8 mouse cellular contexts compared by ENCODE assay signal in the genomic region with DNA sequence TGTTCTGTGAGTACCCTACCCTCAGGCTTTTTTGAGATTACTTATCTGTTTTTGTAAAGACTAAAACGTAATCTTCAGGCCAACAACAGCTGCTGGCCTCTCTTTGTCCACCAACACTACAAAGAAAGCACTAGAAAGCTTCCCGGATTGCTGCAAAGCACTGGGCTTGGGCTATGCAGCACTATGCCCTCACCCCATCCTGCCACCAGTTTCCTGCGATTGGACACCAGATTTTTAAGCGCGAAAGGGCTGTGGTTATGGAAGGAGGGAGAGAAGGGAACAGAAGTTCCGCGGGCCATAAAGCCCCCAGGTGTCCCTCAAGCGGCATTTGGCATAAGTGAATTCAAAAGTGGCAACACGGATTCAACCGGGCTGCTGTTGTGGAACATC. TPM values are rescaled to one million over a fixed set of nuclear protein-coding genes. Genes with fewer than 3 reads are reported as not detected.
DNase-seq lines count a peak whose midpoint lies in the region; ATAC-seq and TF ChIP-seq lines count a peak whose summit lies in the region.

No protein-coding gene starts in this region.

- WGBS in spleen, adult 2 months: 3% methylated on average over 10 of the region's 10 CpGs
- 0% methylated on average over 10 of the region's 10 CpGs for WGBS in forebrain, embryonic 10.5 days
- under 1% methylated on average over 10 of the region's 10 CpGs for WGBS in intestine, embryonic 15.5 days

- H3K36me3 ChIP-seq in spleen, adult 2 months (ENCODE audit: control insufficient read depth, insufficient read depth, low read length): no peaks in the 10 kb centered on the region
- peaks cover 40% of the 10 kb centered on the region for H3K36me3 ChIP-seq in forebrain, embryonic 10.5 days (replicated peaks)
- peaks cover 23% of the 10 kb centered on the region for H3K36me3 ChIP-seq in intestine, embryonic 15.5 days

- H3K27me3 ChIP-seq in spleen, adult 2 months (ENCODE audit: control insufficient read depth, insufficient read depth, low read length): peaks cover 2% of the 10 kb centered on the region; the same call in 1 of the 2 replicates
- peaks cover 46% of the 10 kb centered on the region for H3K27me3 ChIP-seq in forebrain, embryonic 10.5 days (ENCODE audit: poor library complexity, severe bottlenecking)
- H3K27me3 ChIP-seq in intestine, embryonic 15.5 days (replicated peaks): no peaks in the 10 kb centered on the region

- H3K4me3 ChIP-seq in spleen, adult 2 months (ENCODE audit: extremely low read depth, insufficient read depth, insufficient read length): peak overlapping the region; percentile 58; the same call in 1 of the 2 replicates
- H3K4me3 ChIP-seq in forebrain, embryonic 10.5 days: peak overlapping the region; percentile 77
- peak overlapping the region; percentile 90 for H3K4me3 ChIP-seq in intestine, embryonic 15.5 days (replicated peaks)

- no peak for TF ChIP-seq CTCF in spleen, adult 2 months (IDR thresholded peaks at IDR 0.05; ENCODE audit: extremely low read depth, insufficient read depth, insufficient read length, insufficient replicate concordance)

- peak overlapping the region; percentile 97 for H3K9ac ChIP-seq in intestine, embryonic 15.5 days

- H3K4me2 ChIP-seq in intestine, embryonic 15.5 days (replicated peaks): peak overlapping the region; percentile 77

- H3K27ac ChIP-seq in spleen, adult 2 months (ENCODE audit: insufficient read depth, low read length): no peak overlapping the region
- peak overlapping the region; percentile 98 for H3K27ac ChIP-seq in forebrain, embryonic 10.5 days
- peak overlapping the region; percentile 98 for H3K27ac ChIP-seq in intestine, embryonic 15.5 days

- peaks cover 3% of the 10 kb centered on the region; the same call in 1 of the 2 replicates for H3K9me3 ChIP-seq in forebrain, embryonic 10.5 days
- no peaks in the 10 kb centered on the region for H3K9me3 ChIP-seq in intestine, embryonic 15.5 days

- H3K4me1 ChIP-seq in spleen, adult 2 months (ENCODE audit: control insufficient read depth, insufficient read depth, insufficient read length): peaks cover 10% of the 10 kb centered on the region; the same call in 1 of the 2 replicates
- peaks cover 28% of the 10 kb centered on the region for H3K4me1 ChIP-seq in forebrain, embryonic 10.5 days
- H3K4me1 ChIP-seq in intestine, embryonic 15.5 days (replicated peaks): peaks cover 7% of the 10 kb centered on the region

- TF ChIP-seq POLR2A in spleen, adult 2 months (IDR thresholded peaks at IDR 0.05; ENCODE audit: low read depth, low read length): no peak

- DNase-seq in adrenal gland, postnatal 14 days: peak; percentile 34
- DNase-seq in adrenal gland, adult 18-20 months (ENCODE audit: low spot score in 2 of 2): no peak
- no peak for DNase-seq in spleen, adult 2 months (ENCODE audit: low read depth in 1 of 2, low spot score in 2 of 2)
- no peak for DNase-seq in spleen, postnatal 14 days (ENCODE audit: low spot score in 2 of 2)
- DNase-seq in forebrain, embryonic 10.5 days (ENCODE audit: extremely low spot score, low spot score): peak; percentile 64
- no peak for DNase-seq in urinary bladder, adult 2 months (ENCODE audit: low spot score)

- peak; percentile 54 for ATAC-seq in intestine, embryonic 15.5 days
- peak; percentile 43 for ATAC-seq in megakaryocyte-erythroid progenitor cell, adult 5-6 weeks (replicated peaks; ENCODE audit: low FRiP score, low TSS enrichment, poor library complexity, severe bottlenecking)

RNA-seq across cellular contexts. Expression of a gene that starts 0.8 kb away (rescaled TPM):
- 4.3 and 5.0 TPM in 2 replicates for total RNA-seq in adrenal gland, postnatal 14 days (2021)
- 1 to 10 TPM; 2.1 to 2.8 TPM for total RNA-seq in adrenal gland, adult 18-20 months (2021)
- polyA plus RNA-seq in spleen, adult 2 months (2012; rRNA removed): 1.4 and 1.5 TPM in 2 replicates
- 14.0 and 14.3 TPM in 2 replicates for polyA plus RNA-seq in forebrain, embryonic 10.5 days (2016; fragmentation: Nextera tagmentation; extraction: Ambion mirVana)
- polyA plus RNA-seq in intestine, embryonic 15.5 days (2015; fragmentation: Nextera tagmentation; extraction: Ambion mirVana): 8.3 and 9.0 TPM in 2 replicates
- total RNA-seq in megakaryocyte-erythroid progenitor cell, adult 5-6 weeks (2014; fragmentation: Nextera tagmentation): 6.9 and 7.3 TPM in 2 replicates
- 2.9 and 4.3 TPM in 2 replicates for total RNA-seq in megakaryocyte-erythroid progenitor cell, adult 5-6 weeks (2017)
- 6.9 and 7.5 TPM in 2 replicates for polyA plus RNA-seq in urinary bladder, adult 2 months (2012; rRNA removed)

RNA-seq across cellular contexts. Expression of a gene that starts 44.4 kb away (rescaled TPM):
- 4.0 and 4.1 TPM in 2 replicates for total RNA-seq in adrenal gland, postnatal 14 days (2021)
- total RNA-seq in adrenal gland, adult 18-20 months (2021): 1 to 10 TPM; 2.6 to 3.1 TPM
- polyA plus RNA-seq in spleen, adult 2 months (2012; rRNA removed): 0.25 and 0.33 TPM in 2 replicates
- polyA plus RNA-seq in forebrain, embryonic 10.5 days (2016; fragmentation: Nextera tagmentation; extraction: Ambion mirVana): 5.4 and 6.3 TPM in 2 replicates
- polyA plus RNA-seq in intestine, embryonic 15.5 days (2015; fragmentation: Nextera tagmentation; extraction: Ambion mirVana): 2.8 and 3.3 TPM in 2 replicates
- 0.72 and 3.0 TPM in 2 replicates for total RNA-seq in megakaryocyte-erythroid progenitor cell, adult 5-6 weeks (2014; fragmentation: Nextera tagmentation)
- 0.09 and 0.19 TPM in 2 replicates for total RNA-seq in megakaryocyte-erythroid progenitor cell, adult 5-6 weeks (2017)
- 3.5 and 5.4 TPM in 2 replicates for polyA plus RNA-seq in urinary bladder, adult 2 months (2012; rRNA removed)

RNA-seq across cellular contexts. Expression of a gene that starts 56.2 kb away (rescaled TPM):
- 45.0 and 49.5 TPM in 2 replicates for total RNA-seq in adrenal gland, postnatal 14 days (2021)
- total RNA-seq in adrenal gland, adult 18-20 months (2021): 10 to 100 TPM; 50.6 to 65.0 TPM
- polyA plus RNA-seq in spleen, adult 2 months (2012; rRNA removed): 40.7 and 46.4 TPM in 2 replicates
- polyA plus RNA-seq in forebrain, embryonic 10.5 days (2016; fragmentation: Nextera tagmentation; extraction: Ambion mirVana): 2.0 and 2.2 TPM in 2 replicates
- 13.9 and 15.2 TPM in 2 replicates for polyA plus RNA-seq in intestine, embryonic 15.5 days (2015; fragmentation: Nextera tagmentation; extraction: Ambion mirVana)
- total RNA-seq in megakaryocyte-erythroid progenitor cell, adult 5-6 weeks (2014; fragmentation: Nextera tagmentation): 53.4 and 71.4 TPM in 2 replicates
- total RNA-seq in megakaryocyte-erythroid progenitor cell, adult 5-6 weeks (2017): 60.1 and 64.0 TPM in 2 replicates
- polyA plus RNA-seq in urinary bladder, adult 2 months (2012; rRNA removed): 24.6 and 31.6 TPM in 2 replicates

Comparison
In these comparisons a context has a peak if more than half of its experiments do, and no peak if none do; other contexts are left out.
1. DNase-seq: peak in adrenal gland, postnatal 14 days (single experiment) and forebrain, embryonic 10.5 days (single experiment); none in adrenal gland, adult 18-20 months (0 of 2), spleen, adult 2 months (0 of 2), spleen, postnatal 14 days (0 of 2) and urinary bladder, adult 2 months (single experiment).
2. Peak in every context shown above with its lines, with median percentiles within 50 percentile points of each other: H3K4me3 ChIP-seq.